Mouse (Mus musculus): ENCODE measurements around the gene Bin2.

DNA sequence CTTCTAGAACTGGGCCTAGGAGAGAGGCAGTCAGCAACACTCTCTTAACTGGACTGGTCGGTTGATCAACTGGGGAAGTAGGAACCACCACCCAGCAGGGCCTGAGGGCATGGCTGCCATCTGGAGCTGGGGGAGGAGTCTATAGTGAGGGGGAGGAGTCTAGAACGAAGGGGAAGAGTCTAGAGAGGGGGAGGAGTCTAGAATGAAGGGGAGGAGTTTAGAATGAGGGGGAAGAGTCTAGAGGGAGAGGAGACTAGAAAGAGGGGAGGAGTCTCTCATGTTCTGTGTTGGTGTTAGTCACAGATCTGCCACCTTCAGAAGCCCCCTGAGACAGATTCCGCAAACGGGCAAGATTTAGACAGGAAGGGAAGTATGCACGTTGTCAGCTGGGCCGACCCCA lies 30.0 kb upstream of the Bin2 start:
- TF ChIP-seq CTCF (conservative IDR thresholded peaks at IDR 0.05; ENCODE audit: low read length) (no peak), NANOG (IDR thresholded peaks at IDR 0.05; ENCODE audit: borderline replicate concordance, low read length) (no peak), POU5F1 (IDR thresholded peaks at IDR 0.05; ENCODE audit: borderline replicate concordance, low read length) (no peak)

Data from E14TG2a.4 (cell line).